Mouse (Mus musculus): Measurements from ENCODE around the gene Rpl22. TPM values are rescaled to one million over a fixed set of nuclear protein-coding genes. Genes with fewer than 3 reads are reported as not detected.
A peak's percentile ranks its signal among the peaks of the same experiment; 100 is the strongest.

The Rpl22 gene
- total RNA-seq (2021) = 100 to 1,000 TPM; 443 to 509 TPM
- long read RNA-seq, experiment 1, transcript Rpl22-205 (4 exons, 581 nt) = major isoform, 22 of 32 reads
- long read RNA-seq, experiment 1, partial matches to known transcripts = 6 of 32 reads
- long read RNA-seq, experiment 1, other reads (novel, unspliced or antisense) = 3 of 32 reads
- long read RNA-seq, experiment 2, transcript Rpl22-205 (4 exons, 581 nt) = major isoform, 98 of 132 reads
- long read RNA-seq, experiment 2, partial matches to known transcripts = 29 of 132 reads
- long read RNA-seq, experiment 2, other reads (novel, unspliced or antisense) = 5 of 132 reads

- peak; percentile 82 to 83 for DNase-seq (ENCODE audit: low spot score in 2 of 2)
These were observed at the start of gene Rpl22 for GRCm38 (mm10) chr4:152325574-152326411. Rpl22 (plus strand) TSS chr4:152325742.

- DNase-seq (ENCODE audit: low spot score in 2 of 2) = no peak
These were observed 48.9 kb upstream of the Rpl22 start for GRCm38 (mm10) chr4:152276389-152277347.

GRCm38 (mm10) chr4:152277916-152278315 lies 47.6 kb upstream of the Rpl22 start:
- no peak for DNase-seq (ENCODE audit: low spot score in 2 of 2)

- no peak for DNase-seq (ENCODE audit: low spot score in 2 of 2)
These were observed 46.6 kb upstream of the Rpl22 start for GRCm38 (mm10) chr4:152278986-152279385.

- no peak for DNase-seq (ENCODE audit: low spot score in 2 of 2)
These were observed 43.9 kb upstream of the Rpl22 start for GRCm38 (mm10) chr4:152281601-152282000.

- DNase-seq (ENCODE audit: low spot score in 2 of 2) = no peak
These were observed 42.8 kb upstream of the Rpl22 start for GRCm38 (mm10) chr4:152282721-152283120.

GRCm38 (mm10) chr4:152283186-152283950 lies 42.2 kb upstream of the Rpl22 start:
- peak; percentile 87 to 91 for DNase-seq (ENCODE audit: low spot score in 2 of 2)

GRCm38 (mm10) chr4:152285505-152285904 lies 40.0 kb upstream of the Rpl22 start:
- DNase-seq (ENCODE audit: low spot score in 2 of 2) = peak; percentile 42 to 58

GRCm38 (mm10) chr4:152286183-152286582 lies 39.4 kb upstream of the Rpl22 start:
- no peak for DNase-seq (ENCODE audit: low spot score in 2 of 2)

- DNase-seq (ENCODE audit: low spot score in 2 of 2) = peak; percentile 56 to 64
These were observed 38.7 kb upstream of the Rpl22 start for GRCm38 (mm10) chr4:152286887-152287286.

- no peak for DNase-seq (ENCODE audit: low spot score in 2 of 2)
These were observed 38.0 kb upstream of the Rpl22 start for GRCm38 (mm10) chr4:152287317-152288120.

- DNase-seq (ENCODE audit: low spot score in 2 of 2) = no peak
These were observed 37.1 kb upstream of the Rpl22 start for GRCm38 (mm10) chr4:152288398-152288945.

- no peak for DNase-seq (ENCODE audit: low spot score in 2 of 2)
These were observed 35.2 kb upstream of the Rpl22 start for GRCm38 (mm10) chr4:152290385-152290784.

- DNase-seq (ENCODE audit: low spot score in 2 of 2) = no peak
These were observed 34.6 kb upstream of the Rpl22 start for GRCm38 (mm10) chr4:152290991-152291390.

- DNase-seq (ENCODE audit: low spot score in 2 of 2) = no peak
These were observed 34.0 kb upstream of the Rpl22 start, which contains the start of gene Hes3 for GRCm38 (mm10) chr4:152291562-152291961. Hes3 (minus strand) TSS chr4:152291662.

- DNase-seq (ENCODE audit: low spot score in 2 of 2) = no peak
These were observed 33.3 kb upstream of the Rpl22 start for GRCm38 (mm10) chr4:152292102-152292765.

- DNase-seq (ENCODE audit: low spot score in 2 of 2) = no peak
These were observed 31.2 kb upstream of the Rpl22 start for GRCm38 (mm10) chr4:152294188-152294929.

GRCm38 (mm10) chr4:152295916-152296315 lies 29.6 kb upstream of the Rpl22 start:
- DNase-seq (ENCODE audit: low spot score in 2 of 2) = no peak

Data from adrenal gland, adult 18-20 months (tissue).